ENCODE assay signal across 8 mouse cellular contexts in the genomic region with DNA sequence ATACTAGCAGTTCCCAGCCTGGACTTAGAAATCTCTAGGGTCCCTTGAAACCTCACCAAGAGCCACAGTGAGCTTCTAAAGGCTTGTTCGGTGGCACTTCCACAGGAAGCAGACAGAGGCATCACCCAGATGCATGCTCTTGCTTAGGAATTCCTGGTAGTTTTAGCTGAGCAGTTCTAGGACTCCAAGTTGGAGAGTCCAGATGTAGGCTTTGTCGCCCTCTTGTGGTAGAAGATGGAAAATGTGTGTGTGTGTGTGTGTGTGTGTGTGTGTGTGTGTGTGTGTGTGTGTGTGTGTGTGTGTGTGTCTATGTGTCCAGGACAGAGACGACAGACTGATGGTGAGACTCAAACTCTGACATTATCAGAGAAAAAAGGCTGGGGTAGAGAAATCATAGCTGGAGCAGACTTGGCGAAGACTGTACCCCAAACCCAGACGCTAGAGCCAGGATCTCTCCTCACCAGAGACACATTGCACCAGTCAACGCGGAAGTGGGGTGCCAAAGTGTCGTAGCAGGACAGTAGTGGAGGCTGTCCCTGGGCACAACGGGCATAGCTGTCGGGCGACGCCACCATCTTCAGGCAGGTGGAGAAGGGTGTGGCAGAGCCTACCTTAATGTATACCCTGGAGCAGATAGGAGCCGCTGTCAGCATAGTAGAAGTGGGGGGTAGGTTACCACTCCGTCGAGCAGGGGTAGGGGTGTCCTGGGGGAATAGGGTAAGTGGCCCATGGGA. TPM values are rescaled to one million over a fixed set of nuclear protein-coding genes. Genes with fewer than 3 reads are reported as not detected.
A peak's percentile ranks its signal among the peaks of the same experiment; 100 is the strongest.
DNase-seq lines count a peak whose midpoint lies in the region; TF ChIP-seq lines count a peak whose summit lies in the region.

No protein-coding gene starts in this region.

- H3K27ac ChIP-seq in heart, adult 2 months: no peak overlapping the region

- TF ChIP-seq EP300 in heart, adult 2 months (IDR thresholded peaks at IDR 0.05; ENCODE audit: insufficient read depth, low read depth, low read length): 0 out of 2 replicates have a peak, but pooled peaks have one; percentile 17

- H3K36me3 ChIP-seq in heart, adult 2 months (ENCODE audit: control insufficient read depth, insufficient read depth, low read length): no peaks in the 10 kb centered on the region

- peak; percentile 78 for DNase-seq in gastrocnemius, adult 18-20 months (ENCODE audit: low spot score)
- DNase-seq in gastrocnemius, postnatal 14 days: no peak
- peak; percentile 76 for DNase-seq in R1 (ENCODE audit: low read depth, low spot score)
- DNase-seq in embryo, embryonic 10.5 days (ENCODE audit: low spot score): peak; percentile 88
- DNase-seq in heart, adult 2 months: peak; percentile 69 to 74
- peak; percentile 64 to 86 for DNase-seq in kidney, postnatal 25 days
- DNase-seq in lung, postnatal 14 days: peak; percentile 80
- peak; percentile 65 for DNase-seq in right cerebral cortex, postnatal 14 days

- intact Hi-C loops in gastrocnemius, postnatal 14 days (cut with DNase I; ENCODE audit: low total_unique reads): loop anchor here (5.0 kb wide), 1 partner anchor 33 kb away; a partner anchor contains a TSS
- intact Hi-C loops in heart, adult 2 months (cut with DNase I): loop anchor here (1.0 kb wide), 2 partner anchors 31 to 104 kb away; no protein-coding TSS in a partner anchor

- peak; percentile 69 for TF ChIP-seq CTCF in heart, adult 2 months (IDR thresholded peaks at IDR 0.05)

- H3K4me1 ChIP-seq in heart, adult 2 months (ENCODE audit: control insufficient read depth, insufficient read depth, low read length): no peaks in the 10 kb centered on the region; the same call in 1 of the 2 replicates

- no peaks in the 10 kb centered on the region for H3K79me2 ChIP-seq in heart, adult 2 months (replicated peaks; ENCODE audit: control insufficient read depth, insufficient read depth, low read length)

- WGBS in heart, adult 2 months: 56% methylated on average over 15 of the region's 15 CpGs

- H3K4me3 ChIP-seq in heart, adult 2 months: no peak overlapping the region

- no peak overlapping the region for H3K9ac ChIP-seq in heart, adult 2 months (ENCODE audit: low read depth, low read length)

- H3K27me3 ChIP-seq in heart, adult 2 months (ENCODE audit: control insufficient read depth, insufficient read depth, low read length): no peaks in the 10 kb centered on the region

- no peak for TF ChIP-seq POLR2A in heart, adult 2 months (IDR thresholded peaks at IDR 0.05; ENCODE audit: insufficient read depth, low read depth, low read length)

RNA-seq across cellular contexts. Expression of a gene that starts 3.0 kb away (rescaled TPM):
- not detected for total RNA-seq in gastrocnemius, adult 18-20 months (2021)
- not detected for total RNA-seq in gastrocnemius, postnatal 14 days (2021)
- not detected for total RNA-seq in heart, adult 2 months (2021)
- polyA plus RNA-seq in heart, adult 2 months (2012; rRNA removed): 0.25 TPM in 1 of 2 replicates, not detected in the other

RNA-seq across cellular contexts. Expression of a gene that starts 5.8 kb away (rescaled TPM):
- total RNA-seq in gastrocnemius, adult 18-20 months (2021): 100 to 1,000 TPM; 283 to 304 TPM
- total RNA-seq in gastrocnemius, postnatal 14 days (2021): 100 to 1,000 TPM; 201 to 224 TPM
- 100 to 1,000 TPM; 149 to 200 TPM for total RNA-seq in heart, adult 2 months (2021)
- polyA plus RNA-seq in heart, adult 2 months (2012; rRNA removed): 1,109 and 1,504 TPM in 2 replicates

RNA-seq across cellular contexts. Expression of a gene that starts 20.5 kb away (rescaled TPM):
- 10 to 100 TPM; 16.1 to 24.5 TPM for total RNA-seq in gastrocnemius, adult 18-20 months (2021)
- total RNA-seq in gastrocnemius, postnatal 14 days (2021): 10 to 100 TPM; 38.7 to 38.8 TPM
- 10 to 100 TPM; 49.3 to 52.0 TPM for total RNA-seq in heart, adult 2 months (2021)
- 22.3 and 23.8 TPM in 2 replicates for polyA plus RNA-seq in heart, adult 2 months (2012; rRNA removed)

RNA-seq across cellular contexts. Expression of a gene that starts 34.4 kb away (rescaled TPM):
- total RNA-seq in gastrocnemius, adult 18-20 months (2021): 10 to 100 TPM; 64.6 to 65.0 TPM
- total RNA-seq in gastrocnemius, postnatal 14 days (2021): 1,000 to 10,000 TPM; 3,539 to 4,018 TPM
- 10 to 100 TPM; 51.1 to 82.4 TPM for total RNA-seq in heart, adult 2 months (2021)
- 48.7 and 67.7 TPM in 2 replicates for polyA plus RNA-seq in heart, adult 2 months (2012; rRNA removed)

RNA-seq across cellular contexts. Expression of a gene that starts 39.3 kb away (rescaled TPM):
- total RNA-seq in gastrocnemius, adult 18-20 months (2021): under 1 TPM; 0.34 to 0.52 TPM
- 1 to 10 TPM; 1.7 to 2.2 TPM for total RNA-seq in gastrocnemius, postnatal 14 days (2021)
- total RNA-seq in heart, adult 2 months (2021): 1 to 10 TPM; 1.2 to 1.7 TPM
- 0.82 and 1.9 TPM in 2 replicates for polyA plus RNA-seq in heart, adult 2 months (2012; rRNA removed)
